Mouse (Mus musculus) brain, embryonic 14.5 days (tissue): ENCODE measurements around the gene Sh3pxd2a. TPM values are rescaled to one million over a fixed set of nuclear protein-coding genes. Genes with fewer than 3 reads are reported as not detected.

Source experiments
- DNase-seq: peaks from one replicate; pipeline ENCODE4 v3.0.0-alpha.2; 2011; ENCODE audit warnings: low read depth
- CTCF ChIP-seq: fragments of 200-500 bp; IDR thresholded peaks from 2 replicates; pipeline ENCODE4 v1.5.1; 2012; ENCODE audit warnings: inconsistent platforms, mild to moderate bottlenecking, moderate library complexity, borderline replicate concordance; ENCODE audit not compliant: insufficient read depth, insufficient read length; ENCODE audit errors: extremely low read depth
- POLR2A ChIP-seq: fragments of 200-500 bp; IDR thresholded peaks from 2 replicates; pipeline ENCODE4 v1.6.1; 2012; ENCODE audit warnings: mild to moderate bottlenecking, inconsistent platforms, borderline replicate concordance; ENCODE audit not compliant: poor library complexity, insufficient read depth, insufficient read length, severe bottlenecking; ENCODE audit errors: extremely low read depth
- polyA plus RNA-seq: library from polyadenylated mRNA; depleted of rRNA; stranded (reverse); fragments of >200 nt; gene quantifications from 2 replicates; pipeline ENCODE4 v1.2.3, GENCODE M21; 2012

The Sh3pxd2a gene
- polyA plus RNA-seq, 1 experiment, result 14.5 TPM

- DNase-seq, result no peak
- TF ChIP-seq POLR2A (no peak), CTCF (no peak)
These were observed 238.4 kb downstream of the Sh3pxd2a start for GRCm38 (mm10) chr19:47225791-47226190.

GRCm38 (mm10) chr19:47224743-47225142 lies 239.5 kb downstream of the Sh3pxd2a start:
- DNase-seq, result no peak
- no peak for TF ChIP-seq POLR2A
- no peak for TF ChIP-seq CTCF

GRCm38 (mm10) chr19:47222841-47223557 lies 241.2 kb downstream of the Sh3pxd2a start:
- DNase-seq, result no peak
- TF ChIP-seq POLR2A (no peak), CTCF (no peak)

- TF ChIP-seq POLR2A (no peak), CTCF (no peak)
- peak; percentile 37 for DNase-seq
These were observed 241.9 kb downstream of the Sh3pxd2a start for GRCm38 (mm10) chr19:47222154-47222840.

GRCm38 (mm10) chr19:47221500-47222153 lies 242.6 kb downstream of the Sh3pxd2a start:
- DNase-seq, result peak; percentile 39
- no peak for TF ChIP-seq CTCF
- TF ChIP-seq POLR2A, result no peak

GRCm38 (mm10) chr19:47221006-47221405 lies 243.2 kb downstream of the Sh3pxd2a start:
- DNase-seq, result no peak
- no peak for TF ChIP-seq POLR2A
- no peak for TF ChIP-seq CTCF

GRCm38 (mm10) chr19:47220232-47220631 lies 244.0 kb downstream of the Sh3pxd2a start:
- TF ChIP-seq CTCF (no peak), POLR2A (no peak)
- DNase-seq, result no peak

- DNase-seq, result no peak
- TF ChIP-seq POLR2A (no peak), CTCF (no peak)
These were observed 244.6 kb downstream of the Sh3pxd2a start for GRCm38 (mm10) chr19:47219622-47220021.

GRCm38 (mm10) chr19:47216766-47217165 lies 247.4 kb downstream of the Sh3pxd2a start:
- no peak for TF ChIP-seq POLR2A
- no peak for TF ChIP-seq CTCF
- DNase-seq, result no peak

- TF ChIP-seq CTCF (no peak; the same call in 1 of the 2 replicates), POLR2A (no peak)
- no peak for DNase-seq
These were observed 250.7 kb downstream of the Sh3pxd2a start for GRCm38 (mm10) chr19:47213470-47213869.

- no peak for DNase-seq
- TF ChIP-seq CTCF (no peak), POLR2A (no peak)
These were observed 251.8 kb downstream of the Sh3pxd2a start for GRCm38 (mm10) chr19:47212401-47212800.
